Mouse (Mus musculus): ENCODE data around the gene 9530003J23Rik. TPM values are rescaled to one million over a fixed set of nuclear protein-coding genes. Genes with fewer than 3 reads are reported as not detected.
"Not testable (repeated sequence)": the region's sequence is repeated elsewhere in the genome, so short reads cannot be mapped to it uniquely, and the experiment has no call there.

9530003J23Rik gene
- polyA plus RNA-seq, 1 experiment from 2014 or later: not detected

GRCm38 (mm10) chr10:117278510-117278909, 40.0 kb upstream of the 9530003J23Rik start:
- not testable (repeated sequence) for H3K4me1 ChIP-seq; H3K9ac ChIP-seq (replicated peaks); H3K36me3 ChIP-seq; H3K27me3 ChIP-seq; ATAC-seq (ENCODE audit: low FRiP score, low read depth); H3K27ac ChIP-seq (replicated peaks); H3K4me3 ChIP-seq; H3K4me2 ChIP-seq (replicated peaks); H3K9me3 ChIP-seq
- 62% methylated on average over 2 of the region's 2 CpGs for WGBS

- H3K4me3 ChIP-seq; H3K9ac ChIP-seq (replicated peaks); H3K4me1 ChIP-seq; H3K27me3 ChIP-seq; H3K4me2 ChIP-seq (replicated peaks); H3K27ac ChIP-seq (replicated peaks); H3K36me3 ChIP-seq; H3K9me3 ChIP-seq; ATAC-seq (ENCODE audit: low FRiP score, low read depth): not testable (repeated sequence)
- WGBS: 87% methylated on average over 9 of the region's 9 CpGs
Observed at GRCm38 (mm10) chr10:117277779-117278178, 39.3 kb upstream of the 9530003J23Rik start.

- H3K9me3 ChIP-seq: no peaks in the 10 kb centered on the region
- H3K27ac ChIP-seq (replicated peaks): no peak overlapping the region
- H3K4me1 ChIP-seq: no peaks in the 10 kb centered on the region
- no peak overlapping the region for H3K9ac ChIP-seq (replicated peaks)
- H3K36me3 ChIP-seq: no peaks in the 10 kb centered on the region
- WGBS: 89% methylated on average over 10 of the region's 10 CpGs
- no peak overlapping the region for H3K4me2 ChIP-seq (replicated peaks)
- ATAC-seq (ENCODE audit: low FRiP score, low read depth): no peak
- H3K4me3 ChIP-seq: no peak overlapping the region
- no peaks in the 10 kb centered on the region for H3K27me3 ChIP-seq
Observed at GRCm38 (mm10) chr10:117275681-117276369, 37.3 kb upstream of the 9530003J23Rik start.

- H3K27ac ChIP-seq (replicated peaks); H3K4me1 ChIP-seq; H3K4me3 ChIP-seq; H3K27me3 ChIP-seq; H3K36me3 ChIP-seq; H3K9me3 ChIP-seq; H3K4me2 ChIP-seq (replicated peaks); H3K9ac ChIP-seq (replicated peaks); ATAC-seq (ENCODE audit: low FRiP score, low read depth): not testable (repeated sequence)
- WGBS: 82% methylated on average over 4 of the region's 7 CpGs
Observed at GRCm38 (mm10) chr10:117274645-117275044, 36.1 kb upstream of the 9530003J23Rik start.

- Histone ChIP-seq H3K4me2 (replicated peaks) (no peak overlapping the region), H3K27ac (replicated peaks) (no peak overlapping the region), H3K4me3 (no peak overlapping the region), H3K36me3 (no peaks in the 10 kb centered on the region), H3K9ac (replicated peaks) (no peak overlapping the region), H3K4me1 (no peaks in the 10 kb centered on the region), H3K9me3 (no peaks in the 10 kb centered on the region), H3K27me3 (no peaks in the 10 kb centered on the region)
- ATAC-seq (ENCODE audit: low FRiP score, low read depth): no peak
Observed at GRCm38 (mm10) chr10:117272023-117272422, 33.5 kb upstream of the 9530003J23Rik start.

- peak; percentile 58; the same call in 1 of the 2 replicates for ATAC-seq (ENCODE audit: low FRiP score, low read depth)
Observed at GRCm38 (mm10) chr10:117259870-117260269, 21.4 kb upstream of the 9530003J23Rik start.

GRCm38 (mm10) chr10:117235866-117236265, 2.6 kb downstream of the 9530003J23Rik start:
- H3K9me3 ChIP-seq: no peaks in the 10 kb centered on the region
- no peak for ATAC-seq (ENCODE audit: low FRiP score, low read depth)
- H3K4me3 ChIP-seq: no peak overlapping the region
- no peak overlapping the region for H3K27ac ChIP-seq (replicated peaks)
- WGBS: 65% methylated on average over 11 of the region's 11 CpGs
- no peaks in the 10 kb centered on the region for H3K36me3 ChIP-seq
- H3K4me2 ChIP-seq (replicated peaks): no peak overlapping the region
- no peaks in the 10 kb centered on the region for H3K4me1 ChIP-seq
- no peaks in the 10 kb centered on the region for H3K27me3 ChIP-seq
- no peak overlapping the region for H3K9ac ChIP-seq (replicated peaks)

More at GRCm38 (mm10) chr10:117259870-117260269, 21.4 kb upstream of the 9530003J23Rik start:
- H3K4me3 ChIP-seq: no peak overlapping the region
- no peaks in the 10 kb centered on the region; the same call in 1 of the 2 replicates for H3K4me1 ChIP-seq
- peaks cover 9% of the 10 kb centered on the region; the same call in 1 of the 2 replicates for H3K9me3 ChIP-seq
- H3K9ac ChIP-seq (replicated peaks): no peak overlapping the region
- no peaks in the 10 kb centered on the region for H3K36me3 ChIP-seq
- 0 out of 2 replicates have a peak overlapping the region, but pooled peaks have one; percentile 42 for H3K27ac ChIP-seq (replicated peaks)
- H3K4me2 ChIP-seq (replicated peaks): no peak overlapping the region
- H3K27me3 ChIP-seq: no peaks in the 10 kb centered on the region

GRCm38 (mm10) chr10:117234825-117235224, 3.7 kb downstream of the 9530003J23Rik start:
- no peaks in the 10 kb centered on the region for H3K27me3 ChIP-seq
- no peak overlapping the region for H3K9ac ChIP-seq (replicated peaks)
- WGBS: 68% methylated on average over 4 of the region's 4 CpGs
- H3K4me3 ChIP-seq: no peak overlapping the region
- H3K9me3 ChIP-seq: no peaks in the 10 kb centered on the region
- no peak overlapping the region for H3K27ac ChIP-seq (replicated peaks)
- H3K4me2 ChIP-seq (replicated peaks): no peak overlapping the region
- no peaks in the 10 kb centered on the region for H3K4me1 ChIP-seq
- no peak for ATAC-seq (ENCODE audit: low FRiP score, low read depth)
- H3K36me3 ChIP-seq: no peaks in the 10 kb centered on the region

- ATAC-seq (ENCODE audit: low FRiP score, low read depth): no peak
- 71% methylated on average over 16 of the region's 16 CpGs for WGBS
- H3K4me2 ChIP-seq (replicated peaks): no peak overlapping the region
Observed at GRCm38 (mm10) chr10:117229826-117230225, 8.7 kb downstream of the 9530003J23Rik start.

GRCm38 (mm10) chr10:117226002-117226401, 12.5 kb downstream of the 9530003J23Rik start:
- H3K9me3 ChIP-seq: no peaks in the 10 kb centered on the region
- H3K36me3 ChIP-seq: peaks cover 11% of the 10 kb centered on the region
- H3K4me2 ChIP-seq (replicated peaks): no peak overlapping the region
- no peak overlapping the region for H3K4me3 ChIP-seq
- H3K4me1 ChIP-seq: peaks cover 23% of the 10 kb centered on the region
- no peak overlapping the region for H3K27ac ChIP-seq (replicated peaks)
- ATAC-seq (ENCODE audit: low FRiP score, low read depth): no peak
- H3K9ac ChIP-seq (replicated peaks): no peak overlapping the region
- 87% methylated on average over 3 of the region's 3 CpGs for WGBS
- no peaks in the 10 kb centered on the region for H3K27me3 ChIP-seq

More at GRCm38 (mm10) chr10:117229826-117230225, 8.7 kb downstream of the 9530003J23Rik start:
- Histone ChIP-seq H3K27me3 (no peaks in the 10 kb centered on the region), H3K27ac (replicated peaks) (no peak overlapping the region), H3K4me3 (no peak overlapping the region), H3K4me1 (peaks cover 3% of the 10 kb centered on the region), H3K36me3 (no peaks in the 10 kb centered on the region), H3K9me3 (no peaks in the 10 kb centered on the region), H3K9ac (replicated peaks) (no peak overlapping the region)

GRCm38 (mm10) chr10:117225094-117225493, 13.4 kb downstream of the 9530003J23Rik start:
- Histone ChIP-seq H3K9ac (replicated peaks) (peak overlapping the region; percentile 88; the same call in 1 of the 2 replicates), H3K27ac (replicated peaks) (no peak overlapping the region)

GRCm38 (mm10) chr10:117224102-117224990, 14.2 kb downstream of the 9530003J23Rik start, which contains the start of gene Yeats4:
Gene Yeats4, minus strand, starts transcription at chr10:117224507.
- peak; percentile 95 for ATAC-seq (ENCODE audit: low FRiP score, low read depth)
- H3K27me3 ChIP-seq: no peaks in the 10 kb centered on the region
- H3K9ac ChIP-seq (replicated peaks): peak within 1 kb of the TSS; percentile 88
- WGBS: 2% methylated on average over 63 of the region's 63 CpGs
- no peaks in the 10 kb centered on the region for H3K9me3 ChIP-seq
- H3K4me2 ChIP-seq (replicated peaks): peak within 1 kb of the TSS; percentile 66
- peak within 1 kb of the TSS; percentile 65 for H3K4me3 ChIP-seq
- H3K4me1 ChIP-seq: peaks cover 23% of the 10 kb centered on the region
- peaks cover 28% of the 10 kb centered on the region for H3K36me3 ChIP-seq
- peak within 1 kb of the TSS; percentile 96 for H3K27ac ChIP-seq (replicated peaks)

More at GRCm38 (mm10) chr10:117225094-117225493, 13.4 kb downstream of the 9530003J23Rik start:
- Histone ChIP-seq H3K27me3 (no peaks in the 10 kb centered on the region), H3K9me3 (no peaks in the 10 kb centered on the region), H3K4me3 (peak overlapping the region; percentile 65), H3K4me2 (replicated peaks) (peak overlapping the region; percentile 66), H3K4me1 (peaks cover 23% of the 10 kb centered on the region), H3K36me3 (peaks cover 20% of the 10 kb centered on the region)
- 60% methylated on average over 8 of the region's 8 CpGs for WGBS
- ATAC-seq (ENCODE audit: low FRiP score, low read depth): no peak

Measured in midbrain, embryonic 12.5 days (tissue).